Mouse (Mus musculus) midbrain, embryonic 11.5 days (tissue): ENCODE results near the gene Gm49388. TPM values are rescaled to one million over a fixed set of nuclear protein-coding genes. Genes with fewer than 3 reads are reported as not detected.

Experiments
- ATAC-seq: fragments of 200-750 bp; cut with Nextera tagmentation; 2 replicates; pipeline ENCODE4 v1.8.0; 2017; ENCODE audit warnings: moderate TSS enrichment, moderate library complexity; ENCODE audit not compliant: low FRiP score
- DNase-seq: peaks from one replicate; pipeline ENCODE4 v3.0.0; 2015; ENCODE audit warnings: low spot score; ENCODE audit errors: missing footprints
- H3K27ac ChIP-seq: fragments of 300-500 bp; sonication (generic); 2 replicates; pipeline ENCODE4 v1.5.1; 2014; ENCODE audit warnings: low read depth, low read length
- H3K27me3 ChIP-seq: fragments of 300-500 bp; sonication (generic); 2 replicates; pipeline ENCODE4 v1.6.1; 2014; ENCODE audit warnings: mild to moderate bottlenecking, low read length, moderate library complexity, mixed read lengths; ENCODE audit not compliant: control insufficient read depth, insufficient read depth
- H3K36me3 ChIP-seq: fragments of 300-500 bp; sonication (generic); 2 replicates; pipeline ENCODE4 v1.6.1; 2014; ENCODE audit warnings: mild to moderate bottlenecking, low read length, moderate library complexity, mixed read lengths; ENCODE audit not compliant: control insufficient read depth, insufficient read depth
- H3K4me1 ChIP-seq: fragments of 300-500 bp; sonication (generic); 2 replicates; pipeline ENCODE4 v1.6.1; 2014; ENCODE audit warnings: low read length; ENCODE audit not compliant: control insufficient read depth, insufficient read depth
- H3K4me2 ChIP-seq: fragments of 300-500 bp; sonication (generic); 2 replicates; pipeline ENCODE4 v1.6.1; 2014; ENCODE audit warnings: mild to moderate bottlenecking, moderate library complexity
- H3K4me3 ChIP-seq: fragments of 300-500 bp; sonication (generic); 2 replicates; pipeline ENCODE4 v1.5.1; 2014; ENCODE audit warnings: low read depth, low read length
- H3K9ac ChIP-seq: fragments of 300-500 bp; sonication (generic); 2 replicates; pipeline ENCODE4 v1.6.1; 2014; ENCODE audit warnings: low read length
- H3K9me3 ChIP-seq: fragments of 300-500 bp; sonication (generic); 2 replicates; pipeline ENCODE4 v1.6.1; 2016; ENCODE audit warnings: low read length; ENCODE audit not compliant: control insufficient read depth
- WGBS: fragments of 180-500 bp; shearing (Covaris S2); extraction: QIAGEN DNeasy Blood & Tissue Kit; methylation state at CpG from one replicate; pipeline ENCODE4 v1.1.7; 2014; 5-methylcytosine and 5-hydroxymethylcytosine counted together
- polyA plus RNA-seq: library from polyadenylated mRNA; unstranded; fragments of >200 nt; fragmentation: Nextera tagmentation; extraction: Ambion mirVana; gene quantifications from 2 replicates; pipeline ENCODE4 v1.2.1, GENCODE M21; 2014

Gm49388 gene
- polyA plus RNA-seq, 1 experiment from 2014 or later, result not detected

DNA sequence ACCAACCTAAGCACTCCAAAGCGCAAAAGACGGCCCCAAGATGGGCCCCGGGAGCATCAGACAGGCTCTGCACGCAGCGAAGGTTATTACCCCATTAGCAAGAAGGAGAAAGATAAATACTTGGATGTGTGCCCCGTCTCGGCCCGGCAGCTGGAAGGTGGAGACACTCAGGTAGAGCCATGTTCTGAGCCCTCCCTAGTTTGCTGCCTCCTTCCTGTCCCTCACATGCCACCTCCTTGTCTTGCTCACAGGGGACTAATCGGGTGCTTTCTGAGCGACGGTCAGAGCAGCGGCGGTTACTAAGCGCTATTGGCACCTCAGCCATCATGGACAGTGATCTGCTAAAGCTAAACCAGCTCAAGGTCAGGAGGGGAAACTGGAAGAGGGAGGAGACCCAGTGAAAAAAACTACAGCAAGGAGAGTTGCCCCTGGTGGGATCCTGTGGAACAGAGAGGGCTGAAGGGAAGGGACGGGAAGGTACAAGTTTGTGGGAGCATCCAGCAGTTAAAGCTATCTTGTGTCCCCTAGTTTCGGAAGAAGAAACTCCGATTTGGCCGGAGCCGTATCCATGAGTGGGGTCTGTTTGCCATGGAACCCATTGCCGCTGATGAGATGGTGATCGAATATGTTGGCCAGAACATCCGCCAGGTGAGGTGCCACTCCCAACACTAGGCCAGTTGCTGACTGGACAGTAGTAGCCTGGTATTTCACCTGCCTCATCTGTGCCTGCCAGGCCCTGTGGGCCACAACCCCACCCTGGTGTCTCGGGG is 11.9 kb downstream of the Gm49388 start:
- no peak overlapping the region for H3K9ac ChIP-seq

GRCm38 (mm10) chr7:127798591-127798990 is 13.2 kb downstream of the Gm49388 start:
- no peak overlapping the region for H3K4me2 ChIP-seq
- no peak overlapping the region for H3K4me3 ChIP-seq
- peaks cover 28% of the 10 kb centered on the region for H3K36me3 ChIP-seq
- peak; percentile 80 for DNase-seq
- WGBS, result 89% methylated on average over 4 of the region's 4 CpGs
- no peaks in the 10 kb centered on the region for H3K9me3 ChIP-seq
- H3K9ac ChIP-seq, result no peak overlapping the region
- H3K27me3 ChIP-seq, result no peaks in the 10 kb centered on the region
- no peak for ATAC-seq
- peaks cover 4% of the 10 kb centered on the region for H3K4me1 ChIP-seq
- no peak overlapping the region for H3K27ac ChIP-seq

More for the DNA sequence above, 11.9 kb downstream of the Gm49388 start:
- Histone ChIP-seq H3K27ac (no peak overlapping the region), H3K4me3 (no peak overlapping the region), H3K4me1 (peaks cover 4% of the 10 kb centered on the region), H3K27me3 (no peaks in the 10 kb centered on the region), H3K4me2 (no peak overlapping the region), H3K9me3 (no peaks in the 10 kb centered on the region), H3K36me3 (peaks cover 34% of the 10 kb centered on the region)
- ATAC-seq (no peak), DNase-seq (peak; percentile 61)
- 94% methylated on average over 23 of the region's 23 CpGs for WGBS

GRCm38 (mm10) chr7:127799211-127799610 is 13.8 kb downstream of the Gm49388 start:
- H3K4me3 ChIP-seq, result no peak overlapping the region
- DNase-seq (peak; percentile 71), ATAC-seq (no peak)
- H3K27me3 ChIP-seq, result no peaks in the 10 kb centered on the region
- H3K4me1 ChIP-seq, result peaks cover 4% of the 10 kb centered on the region
- H3K9ac ChIP-seq, result no peak overlapping the region
- no peaks in the 10 kb centered on the region for H3K9me3 ChIP-seq
- WGBS, result 94% methylated on average over 13 of the region's 13 CpGs
- no peak overlapping the region for H3K27ac ChIP-seq
- H3K36me3 ChIP-seq, result peaks cover 28% of the 10 kb centered on the region
- H3K4me2 ChIP-seq, result no peak overlapping the region

DNA sequence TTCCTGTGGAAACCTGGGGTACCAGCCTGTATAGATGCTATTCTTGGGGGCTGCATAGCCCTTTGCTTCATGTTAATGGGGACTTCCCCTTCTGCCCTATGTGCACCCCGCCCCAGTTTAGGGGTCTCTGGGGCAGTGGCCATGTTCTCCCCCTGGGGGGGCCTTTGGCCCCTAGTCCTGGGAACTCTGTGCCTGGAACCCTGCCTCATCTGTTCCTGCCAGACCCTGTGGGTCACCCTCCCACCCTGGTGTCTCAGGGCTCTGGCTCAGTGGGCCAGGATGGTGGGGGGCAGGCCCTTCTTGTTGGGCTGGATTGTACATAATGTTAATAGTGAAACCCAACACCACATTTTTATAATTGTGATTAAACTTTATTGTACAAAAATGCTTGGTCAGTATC is 14.3 kb downstream of the Gm49388 start:
- Histone ChIP-seq H3K36me3 (peaks cover 28% of the 10 kb centered on the region), H3K27me3 (no peaks in the 10 kb centered on the region), H3K9ac (no peak overlapping the region), H3K4me3 (no peak overlapping the region), H3K4me2 (no peak overlapping the region), H3K27ac (no peak overlapping the region), H3K9me3 (no peaks in the 10 kb centered on the region), H3K4me1 (peaks cover 4% of the 10 kb centered on the region)
- ATAC-seq (peak; percentile 28; the same call in 1 of the 2 replicates), DNase-seq (peak; percentile 70)
- 95% methylated on average over 1 of the region's 1 CpGs for WGBS

- H3K27me3 ChIP-seq, result no peaks in the 10 kb centered on the region
- H3K27ac ChIP-seq, result no peak within 1 kb of the TSS
- H3K9ac ChIP-seq, result peak within 1 kb of the TSS; percentile 44
- H3K4me2 ChIP-seq, result no peak within 1 kb of the TSS
- peak; percentile 85 for ATAC-seq
- DNase-seq, result peak; percentile 99
- WGBS, result 32% methylated on average over 6 of the region's 6 CpGs
- H3K9me3 ChIP-seq, result no peaks in the 10 kb centered on the region
- H3K4me3 ChIP-seq, result 0 out of 2 replicates have a peak within 1 kb of the TSS, but pooled peaks have one; percentile 7
- peaks cover 4% of the 10 kb centered on the region for H3K4me1 ChIP-seq
- peaks cover 22% of the 10 kb centered on the region for H3K36me3 ChIP-seq
Observed at GRCm38 (mm10) chr7:127800435-127801009, 15.1 kb downstream of the Gm49388 start, which contains the start of gene Hsd3b7. Gene Hsd3b7 (plus strand): TSS chr7:127800604.

- Histone ChIP-seq H3K9ac (no peak overlapping the region; the same call in 1 of the 2 replicates), H3K27me3 (no peaks in the 10 kb centered on the region), H3K36me3 (peaks cover 19% of the 10 kb centered on the region), H3K27ac (no peak overlapping the region), H3K4me3 (no peak overlapping the region), H3K4me1 (peaks cover 4% of the 10 kb centered on the region), H3K9me3 (no peaks in the 10 kb centered on the region), H3K4me2 (no peak overlapping the region)
- ATAC-seq (no peak), DNase-seq (peak; percentile 77)
- 88% methylated on average over 8 of the region's 8 CpGs for WGBS
Observed at GRCm38 (mm10) chr7:127801010-127801621, 15.7 kb downstream of the Gm49388 start.

DNA sequence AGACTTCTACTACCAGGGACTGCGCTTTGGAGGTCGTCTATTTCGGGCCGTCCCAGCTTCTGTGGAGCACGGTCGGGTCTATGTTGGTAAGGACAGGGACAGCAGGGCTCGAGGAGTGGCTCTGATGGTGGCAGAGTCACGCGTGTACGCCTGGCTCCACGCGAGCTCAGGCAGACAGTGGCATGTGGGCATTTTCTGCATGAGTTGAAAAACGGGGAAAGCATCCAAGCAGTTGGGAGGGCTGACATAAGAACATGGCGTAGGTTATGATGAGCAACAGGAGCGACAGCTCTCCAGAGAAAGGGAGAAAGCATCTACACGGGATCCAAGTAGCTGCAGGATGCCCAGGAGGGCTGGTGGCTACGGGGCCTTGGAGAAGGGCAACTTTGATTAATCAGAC is 16.9 kb downstream of the Gm49388 start:
- H3K9me3 ChIP-seq, result no peaks in the 10 kb centered on the region
- no peak overlapping the region for H3K27ac ChIP-seq
- 92% methylated on average over 17 of the region's 17 CpGs for WGBS
- H3K36me3 ChIP-seq, result peaks cover 16% of the 10 kb centered on the region
- H3K4me2 ChIP-seq, result no peak overlapping the region
- no peak overlapping the region for H3K9ac ChIP-seq
- H3K4me3 ChIP-seq, result no peak overlapping the region
- no peaks in the 10 kb centered on the region for H3K27me3 ChIP-seq
- no peak for ATAC-seq
- DNase-seq, result peak; percentile 14
- H3K4me1 ChIP-seq, result peaks cover 4% of the 10 kb centered on the region

- Histone ChIP-seq H3K27ac (no peak overlapping the region), H3K4me3 (no peak overlapping the region), H3K4me1 (no peaks in the 10 kb centered on the region), H3K9ac (no peak overlapping the region), H3K36me3 (no peaks in the 10 kb centered on the region), H3K4me2 (no peak overlapping the region), H3K9me3 (no peaks in the 10 kb centered on the region), H3K27me3 (no peaks in the 10 kb centered on the region)
- 81% methylated on average over 5 of the region's 5 CpGs for WGBS
- ATAC-seq (no peak), DNase-seq (no peak)
Observed at GRCm38 (mm10) chr7:127808821-127809220, 23.4 kb downstream of the Gm49388 start.

- peak; percentile 84 for DNase-seq
- H3K27ac ChIP-seq, result no peak overlapping the region
- H3K4me3 ChIP-seq, result no peak overlapping the region
- 0 out of 2 replicates have a peak, but pooled peaks cover 3% of the 10 kb centered on the region for H3K36me3 ChIP-seq
- no peaks in the 10 kb centered on the region for H3K9me3 ChIP-seq
- no peaks in the 10 kb centered on the region for H3K4me1 ChIP-seq
- no peak overlapping the region for H3K9ac ChIP-seq
- 76% methylated on average over 1 of the region's 1 CpGs for WGBS
- no peak for ATAC-seq
- H3K4me2 ChIP-seq, result no peak overlapping the region
- no peaks in the 10 kb centered on the region for H3K27me3 ChIP-seq
Observed at GRCm38 (mm10) chr7:127809846-127810245, 24.4 kb downstream of the Gm49388 start.
